Mouse (Mus musculus) urinary bladder, postnatal 4 days (tissue): ENCODE results near the gene Irgm1.
"Not testable (repeated sequence)": the region's sequence is repeated elsewhere in the genome, so short reads cannot be mapped to it uniquely, and the experiment has no call there.

Experiments used
- DNase-seq, 2 experiments: peaks; one replicate each; pipeline ENCODE4 v3.0.0; 2021 to 2022; ENCODE audit warnings: low spot score in 2 of 2

Irgm1 gene

DNA sequence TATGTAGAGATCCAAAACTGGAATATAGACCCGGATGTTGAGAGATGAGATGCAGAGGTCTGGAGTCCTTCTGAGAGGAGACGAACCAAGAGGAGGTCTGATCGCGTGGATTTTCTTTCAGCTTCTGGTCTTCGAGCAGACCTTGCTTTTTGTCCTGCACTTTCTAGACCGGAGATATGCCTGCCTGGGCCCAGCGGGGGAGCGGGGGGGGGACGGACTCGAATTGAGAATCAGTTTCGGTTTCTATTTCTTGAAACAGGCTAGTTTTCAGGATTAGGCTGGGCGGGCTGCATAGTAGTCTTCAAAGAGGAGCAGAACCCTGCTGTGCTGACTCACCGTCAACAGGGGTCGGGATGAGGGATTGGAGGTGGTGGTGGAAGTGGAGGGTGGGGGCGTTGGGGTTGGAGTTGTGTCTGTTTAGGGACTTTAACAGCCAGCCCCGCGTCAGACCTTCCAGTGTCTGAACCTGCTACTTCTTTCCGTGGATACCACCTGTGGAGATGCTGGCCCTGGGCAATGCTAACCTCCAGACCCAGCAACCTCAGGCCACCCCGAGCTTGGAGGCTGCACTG lies at the start of gene Irgm1:
TSS of gene Irgm1 (minus strand) at position 483 of the 572 bp plus-strand sequence.
- peak; percentile 50 to 73 for DNase-seq

DNA sequence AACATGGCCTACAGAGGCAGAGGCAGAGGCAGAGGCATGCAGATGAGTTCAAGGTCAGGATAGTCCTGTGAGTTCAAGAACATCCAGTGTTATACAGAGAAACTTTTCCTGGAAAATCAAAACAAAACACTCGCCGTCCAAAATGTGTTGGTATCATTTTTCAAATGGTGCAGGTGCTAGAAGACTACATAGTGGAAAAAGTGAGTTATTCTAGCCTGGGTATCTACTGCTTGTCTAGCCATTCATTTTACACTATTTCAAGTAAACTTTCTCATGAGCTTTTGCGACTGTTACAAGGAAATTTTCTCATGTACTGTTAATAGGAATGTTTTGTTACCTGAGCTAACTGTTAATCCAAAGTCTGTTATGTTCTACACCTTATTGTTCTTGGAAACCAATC lies 46.9 kb upstream of the Irgm1 start:
- DNase-seq: no peak

DNA sequence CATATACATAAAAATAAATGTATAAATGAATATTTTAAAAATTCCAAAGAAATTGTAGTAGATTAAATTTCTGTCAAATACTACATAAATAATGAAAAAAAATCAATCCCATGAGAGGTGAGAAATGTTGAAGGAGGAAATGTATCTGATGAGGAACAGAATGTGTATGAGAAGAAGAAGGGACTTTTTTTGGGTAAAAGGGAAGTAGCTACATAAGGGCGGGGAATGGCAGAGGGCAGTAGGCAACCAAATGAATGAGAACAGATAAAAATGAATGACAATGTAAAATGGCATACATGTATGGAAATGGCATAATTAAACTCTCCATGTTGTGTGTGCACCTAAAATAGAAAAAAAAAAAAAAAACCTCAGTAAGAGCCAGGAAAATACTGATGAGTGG lies 42.1 kb upstream of the Irgm1 start:
- DNase-seq: no peak

DNA sequence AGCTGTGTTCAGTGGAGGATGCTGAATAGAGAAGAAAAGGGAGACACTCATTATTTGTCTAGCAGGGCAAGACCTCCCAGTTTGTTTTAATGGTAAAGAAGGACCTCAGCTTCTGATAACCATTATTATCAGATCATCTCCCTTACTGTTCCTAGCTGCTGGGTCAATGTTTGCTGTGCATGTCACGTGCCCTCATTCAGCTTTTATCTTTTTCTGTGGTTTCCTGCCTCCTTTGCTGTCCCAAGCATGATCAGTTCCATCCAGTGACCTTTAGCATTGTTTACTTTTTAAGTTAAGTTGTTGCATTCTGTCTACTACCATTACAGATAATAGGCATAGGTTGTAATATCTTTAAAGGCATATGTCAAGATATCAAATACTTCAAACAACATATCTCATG lies 37.0 kb upstream of the Irgm1 start:
- DNase-seq: no peak

DNA sequence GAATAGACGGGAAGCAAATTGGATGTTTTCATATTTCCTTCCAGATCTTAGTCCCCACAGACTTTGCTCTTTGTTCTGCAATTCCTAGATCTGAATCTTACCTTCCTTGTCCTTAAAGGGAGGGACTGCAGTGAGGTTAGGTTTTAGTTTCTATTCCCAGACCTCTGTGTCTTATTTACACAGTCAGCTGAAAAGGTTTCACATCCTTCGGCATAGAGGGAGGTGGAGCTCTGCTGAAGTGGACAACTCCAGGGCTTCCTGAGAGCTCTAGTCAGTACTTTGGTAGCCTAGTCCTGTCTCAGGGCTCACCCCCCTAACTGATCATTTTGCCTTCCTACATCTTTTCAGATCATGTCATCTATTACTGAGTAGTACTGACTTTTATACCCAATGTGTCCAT lies 30.5 kb upstream of the Irgm1 start, which contains the start of gene Gm5431:
TSS of gene Gm5431 (minus strand) at position 194 of the 400 bp plus-strand sequence.
- DNase-seq: no peak

DNA sequence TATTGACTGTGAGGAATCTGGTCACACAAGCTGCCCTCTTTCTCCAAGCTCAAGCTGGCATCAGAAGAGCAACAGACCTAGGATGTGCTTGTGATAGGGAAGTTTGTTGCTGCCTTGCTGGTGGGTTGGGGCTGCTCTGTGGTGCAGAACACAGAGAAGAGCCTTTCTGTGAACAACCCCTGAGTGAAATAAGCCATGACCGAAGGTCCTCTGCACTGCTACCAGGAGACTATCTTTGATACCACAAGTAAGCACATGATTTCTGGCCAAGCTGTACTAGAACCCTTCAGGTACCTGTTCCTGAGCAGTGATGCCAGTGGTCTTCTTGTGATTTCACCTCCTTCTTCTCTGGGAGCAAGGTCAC lies 30.1 kb upstream of the Irgm1 start:
- not testable (repeated sequence) for DNase-seq

DNA sequence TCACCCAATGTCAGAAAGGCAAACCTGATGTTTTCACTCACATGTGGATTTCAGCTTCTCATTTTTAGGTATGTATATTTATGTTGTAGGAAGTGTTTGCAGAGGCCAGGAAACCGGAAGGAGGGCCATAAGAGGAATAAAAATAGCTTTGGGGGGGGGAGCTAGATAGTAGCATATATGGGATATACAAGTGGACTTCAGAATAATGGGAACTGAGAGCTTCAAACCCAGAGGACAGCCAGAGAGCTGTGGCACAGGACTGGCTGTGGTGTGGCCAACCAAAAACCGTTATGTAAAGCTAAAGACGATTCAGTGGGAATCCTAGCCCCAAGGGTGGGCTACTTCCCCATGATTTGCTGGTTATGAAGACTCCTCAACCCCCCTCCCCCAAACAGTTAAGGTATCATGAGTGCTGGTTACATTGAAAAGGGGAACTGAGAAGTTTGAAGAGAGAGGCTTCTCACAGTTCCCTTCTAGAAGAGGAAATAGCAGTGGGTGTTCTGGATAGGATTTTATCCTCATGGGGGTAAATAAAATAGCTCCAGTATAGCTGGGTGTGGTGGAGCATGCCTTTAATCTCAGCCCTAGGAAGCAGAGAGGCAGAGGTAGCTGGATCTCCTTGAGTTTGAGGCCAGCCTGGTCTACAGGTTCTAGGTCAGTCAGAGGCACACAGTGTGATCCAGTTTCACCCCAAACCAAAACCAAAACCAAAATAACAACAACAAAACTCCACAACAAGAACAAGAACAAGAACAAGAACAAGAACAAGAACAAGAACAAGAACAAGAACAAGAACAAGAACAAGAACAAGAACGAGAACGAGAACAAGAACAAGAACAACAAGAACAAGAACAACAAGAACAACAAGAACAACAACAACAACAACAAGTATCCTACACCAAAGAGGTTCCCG lies 29.4 kb upstream of the Irgm1 start:
- not testable (repeated sequence) for DNase-seq

DNA sequence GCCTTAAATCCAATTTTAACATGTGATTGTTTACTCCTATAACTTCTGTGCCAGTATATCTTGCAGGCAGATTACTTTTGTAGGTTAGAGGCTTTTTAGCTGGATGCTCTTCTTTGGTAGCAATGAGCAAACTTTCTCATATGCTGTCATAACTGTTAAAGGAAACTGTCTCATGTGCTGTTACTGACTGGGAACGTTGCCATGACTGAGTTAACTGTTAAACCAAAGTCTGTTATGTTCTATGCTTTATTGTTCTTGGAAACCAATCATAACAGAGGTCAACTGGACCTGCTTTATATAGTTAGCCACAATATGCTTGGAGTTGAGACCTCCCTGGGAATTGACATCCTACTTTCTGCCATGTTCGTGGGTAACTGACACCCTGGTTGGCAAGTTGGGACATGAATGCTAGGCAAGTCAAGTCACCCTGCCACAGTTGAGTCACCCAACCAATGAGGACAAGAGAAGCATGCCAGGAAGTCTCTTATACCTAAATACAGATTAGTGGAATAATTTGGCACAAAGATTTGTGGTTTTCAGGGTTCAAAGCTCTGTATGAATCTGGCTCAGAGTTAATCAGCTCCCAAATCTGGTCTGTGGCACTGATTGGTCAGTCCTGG lies 27.4 kb upstream of the Irgm1 start:
- DNase-seq: no peak

DNA sequence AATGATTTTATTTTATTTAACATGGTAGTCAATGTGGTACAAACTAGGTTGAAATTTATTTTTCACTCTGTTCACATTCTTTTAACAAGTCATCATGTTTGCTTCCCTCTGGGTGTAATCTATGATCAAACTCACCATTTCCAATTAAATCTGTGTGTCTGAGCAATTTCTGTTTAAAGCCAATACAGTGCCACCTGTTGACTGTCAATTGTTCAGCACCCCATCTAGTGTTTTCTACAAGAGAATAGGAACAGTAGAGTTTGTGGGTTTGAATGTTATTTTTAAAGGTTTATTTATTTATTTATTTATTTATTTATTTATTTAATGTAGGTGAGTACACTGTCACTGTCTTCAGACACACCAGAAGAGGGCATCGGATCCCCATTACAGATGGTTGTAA lies 5.2 kb upstream of the Irgm1 start:
- DNase-seq: no peak

DNA sequence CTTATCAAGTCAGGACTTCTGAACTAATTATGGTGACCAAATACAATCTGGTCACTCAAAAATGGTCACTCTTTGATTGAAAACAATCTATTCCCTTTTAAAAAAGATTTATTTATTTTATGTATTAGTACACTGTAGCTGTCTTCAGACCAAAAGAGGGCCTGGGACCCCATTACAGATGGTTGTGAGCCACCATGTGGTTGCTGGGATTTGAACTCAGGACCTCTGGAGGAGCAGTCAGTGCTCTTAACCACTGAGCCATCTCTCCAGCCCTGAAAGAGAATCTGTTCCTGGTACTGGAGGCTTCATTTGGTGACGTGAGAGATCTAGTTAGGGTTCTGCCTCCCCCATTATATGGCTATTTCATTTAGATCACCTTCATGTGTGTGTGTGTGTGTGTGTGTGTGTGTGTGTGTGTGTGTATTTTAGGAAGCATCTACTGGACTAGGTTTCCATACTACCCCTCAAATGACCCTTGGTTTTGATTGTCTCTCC lies 3.9 kb upstream of the Irgm1 start:
- not testable (repeated sequence) for DNase-seq

DNA sequence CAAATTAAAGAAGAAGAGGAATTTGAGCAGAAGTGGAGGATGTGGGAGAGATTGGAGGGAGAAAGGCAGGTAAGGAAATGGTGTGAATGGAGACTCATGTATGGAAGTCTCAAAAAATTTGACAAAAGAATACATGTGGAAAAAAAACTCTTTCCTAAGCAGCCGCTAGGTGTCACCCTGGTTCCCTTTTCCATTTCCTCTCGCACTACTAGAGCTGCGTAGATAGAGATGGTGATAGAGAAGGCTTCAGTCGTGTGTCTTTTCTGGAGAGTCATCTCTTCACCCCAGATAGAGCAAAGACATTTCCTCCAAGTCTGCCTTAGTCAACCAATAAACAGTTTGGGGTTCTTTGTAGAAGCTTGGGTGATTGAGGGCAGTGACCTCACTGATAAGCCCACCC lies 3.0 kb upstream of the Irgm1 start:
- DNase-seq: no peak

DNA sequence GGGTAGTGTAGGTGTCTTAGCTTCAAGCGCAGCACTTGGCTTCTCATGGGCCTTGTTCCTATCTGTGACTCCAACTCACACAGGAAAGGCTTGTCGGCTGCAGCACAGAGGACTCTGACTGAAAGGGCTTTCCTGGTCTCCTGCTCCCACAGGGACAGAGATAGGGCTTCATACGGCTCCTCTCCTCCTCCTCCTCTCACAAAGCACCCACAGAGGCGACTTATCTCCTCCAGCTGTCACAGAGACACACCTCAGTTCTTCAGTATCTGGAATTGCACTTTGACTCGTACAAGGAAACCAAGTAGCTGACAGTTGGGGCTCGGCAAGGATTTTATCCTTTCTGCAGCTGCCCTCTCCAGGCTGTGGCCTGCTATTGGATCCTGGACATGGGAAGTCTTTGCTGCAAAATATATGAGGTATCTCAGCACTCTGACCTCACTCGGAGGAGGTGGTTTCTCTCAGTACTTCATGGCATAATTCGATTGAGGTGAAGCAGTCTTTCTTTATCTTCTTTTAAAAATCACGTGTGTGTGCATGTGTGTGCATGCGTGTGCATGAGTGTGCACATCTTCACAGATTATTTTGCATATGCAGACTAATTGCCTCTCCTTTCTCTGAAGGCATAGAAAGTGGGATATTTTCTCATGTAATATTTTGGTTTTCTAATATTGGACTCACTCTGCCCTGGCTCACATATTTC lies 2.3 kb upstream of the Irgm1 start:
- no peak for DNase-seq

DNA sequence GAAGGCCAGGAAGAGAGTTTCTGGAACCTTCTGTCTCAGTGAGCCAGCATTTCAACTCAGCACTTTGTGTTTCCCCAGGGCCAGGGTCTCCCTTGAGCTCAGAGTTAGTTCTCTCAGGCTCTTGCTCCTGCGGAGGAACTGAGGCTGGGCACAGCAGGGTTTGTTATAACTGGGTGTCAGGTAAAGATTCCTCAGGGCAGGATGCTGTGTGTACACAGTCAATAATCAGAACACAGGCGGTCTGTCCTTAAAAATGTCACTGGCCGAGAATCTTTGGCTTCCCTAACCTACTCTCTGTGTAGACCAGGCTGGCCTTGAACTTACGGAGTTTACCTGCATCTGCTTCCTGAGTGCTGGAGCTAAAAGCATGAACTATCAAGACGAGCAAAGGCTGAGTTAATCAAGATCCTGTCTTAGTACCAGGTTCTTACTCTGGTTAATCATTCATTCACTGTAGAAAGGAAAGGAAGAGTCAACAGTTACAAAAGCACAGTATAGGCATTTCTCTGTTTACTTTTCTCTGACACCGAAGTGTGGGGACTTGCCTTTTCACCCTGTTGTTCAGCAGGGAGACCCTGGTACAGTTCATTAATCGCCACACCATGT lies 1.3 kb upstream of the Irgm1 start:
- DNase-seq: no peak

DNA sequence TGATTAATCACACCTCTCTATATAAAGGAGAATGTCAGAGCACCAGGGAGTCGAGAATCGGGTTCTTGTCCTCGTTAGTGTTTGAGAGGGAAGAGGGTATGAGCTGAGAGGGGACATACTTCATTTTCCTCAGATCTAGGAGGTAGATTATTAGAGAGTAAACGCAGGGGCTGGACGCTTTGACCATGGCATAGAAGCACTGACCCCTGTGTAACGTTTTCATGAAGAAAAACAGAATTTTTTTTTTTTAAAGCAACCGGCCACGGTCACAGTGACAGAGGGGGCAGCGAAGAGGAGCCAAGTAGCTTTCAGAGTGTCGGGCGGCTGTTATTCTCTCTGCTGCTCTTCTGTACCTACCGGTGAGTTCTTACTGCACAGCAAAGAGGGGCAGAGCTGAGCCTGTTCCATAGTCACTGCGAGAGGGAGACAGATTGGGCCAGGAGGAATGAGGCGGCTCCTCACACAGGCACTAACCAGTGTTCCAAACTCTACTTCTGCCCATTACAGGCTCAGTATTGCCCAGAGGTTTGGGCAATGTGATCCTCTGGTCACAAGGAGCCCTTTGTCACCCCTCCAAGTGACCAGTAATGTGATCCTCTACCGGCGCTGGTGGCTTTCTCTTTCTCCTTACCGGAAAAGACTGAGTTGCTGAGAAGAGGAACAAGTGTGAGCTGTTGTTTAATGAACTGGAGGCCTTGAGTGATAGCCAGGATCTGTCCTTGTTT lies 496 bp upstream of the Irgm1 start:
- no peak for DNase-seq

DNA sequence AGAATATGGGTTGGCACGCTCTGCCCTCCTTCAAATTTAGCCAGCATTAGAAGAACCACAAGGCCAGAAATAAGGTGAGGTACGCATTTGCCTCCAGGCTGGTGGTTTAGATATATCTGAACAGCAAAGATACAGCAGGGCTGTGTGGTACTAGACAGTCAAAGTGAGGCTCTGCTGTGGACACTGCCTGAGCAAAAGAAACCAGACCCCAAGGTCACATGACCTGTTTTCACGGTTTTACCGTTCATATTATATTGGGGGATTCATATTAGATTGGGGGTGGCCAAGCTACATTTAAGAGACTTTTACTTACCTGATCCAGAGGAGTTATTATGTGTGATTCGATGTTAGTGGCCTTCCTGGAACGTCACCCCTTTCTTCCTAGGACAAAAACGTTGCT lies 702 bp downstream of the Irgm1 start:
- DNase-seq: no peak

DNA sequence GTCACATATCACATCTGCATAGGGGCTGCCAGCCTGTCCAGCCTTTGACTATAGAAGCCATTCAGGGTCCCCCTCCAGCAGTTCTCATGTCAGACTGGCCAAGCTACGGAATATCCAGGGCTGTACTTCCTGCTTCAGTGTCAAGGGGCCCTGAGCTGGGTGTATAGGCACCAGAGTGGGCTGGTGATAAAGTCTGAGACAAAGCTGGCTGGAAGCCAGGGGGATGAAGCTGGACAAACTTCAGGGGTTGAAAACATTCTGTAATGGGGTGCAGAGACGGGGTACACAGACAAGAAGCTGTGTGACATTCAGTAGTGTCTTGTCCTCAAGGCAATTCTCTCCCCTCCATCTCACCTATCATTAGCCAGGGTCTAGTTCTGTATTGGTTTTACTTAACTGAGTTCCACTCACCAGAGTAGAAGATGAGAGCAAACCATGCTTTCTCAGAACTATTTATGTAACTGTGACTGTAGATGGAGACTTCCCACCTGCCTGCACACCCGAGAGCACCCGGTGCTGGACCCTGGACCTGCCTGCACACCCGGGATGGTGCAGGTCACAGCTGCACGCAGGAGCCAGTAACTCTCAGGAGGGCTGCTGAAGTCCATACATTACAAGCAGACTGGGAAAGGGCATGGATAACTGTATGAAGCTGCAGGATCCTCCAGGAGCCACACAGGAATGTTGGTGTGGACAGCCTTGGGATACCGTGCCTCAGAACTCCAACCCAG lies 1.9 kb downstream of the Irgm1 start:
- DNase-seq: no peak

DNA sequence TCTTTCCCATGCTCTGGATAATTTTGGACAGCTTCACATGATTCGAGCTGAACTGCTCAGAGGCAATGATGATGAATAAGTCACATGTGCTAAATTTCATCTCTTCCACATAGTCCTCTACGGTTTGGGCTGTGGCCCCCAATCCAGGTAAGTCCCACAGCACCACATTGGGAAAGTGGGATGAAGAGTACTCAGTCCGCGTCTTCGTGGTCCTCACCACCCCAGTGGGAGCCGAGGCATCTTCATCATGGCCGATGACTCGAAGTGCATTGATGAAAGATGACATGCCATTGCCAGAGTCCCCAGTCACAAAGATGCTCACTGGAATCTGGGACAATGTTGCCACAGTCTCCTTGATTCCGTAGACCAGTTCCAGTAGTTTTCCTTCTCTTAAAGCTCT lies 5.0 kb downstream of the Irgm1 start:
- DNase-seq: no peak

DNA sequence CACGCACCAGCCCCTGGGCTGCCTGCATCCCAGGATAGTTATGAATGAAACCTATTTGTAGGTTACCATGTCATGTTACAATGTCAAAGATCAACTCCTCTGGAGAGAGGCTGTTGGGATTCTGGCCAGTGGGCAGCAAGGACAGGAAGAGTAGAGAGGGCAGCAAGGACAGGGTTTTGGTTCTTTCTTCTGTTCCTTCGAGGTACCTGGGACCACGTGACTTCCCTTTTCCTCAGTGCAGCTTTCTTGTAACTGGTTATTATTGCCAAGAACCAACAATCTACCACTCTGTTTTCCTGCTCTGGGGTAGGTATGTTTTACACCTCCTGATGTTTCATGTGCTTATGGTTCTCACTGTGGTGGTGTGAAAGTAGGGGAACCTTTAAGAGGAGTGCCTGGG lies 7.7 kb downstream of the Irgm1 start:
- DNase-seq: no peak

DNA sequence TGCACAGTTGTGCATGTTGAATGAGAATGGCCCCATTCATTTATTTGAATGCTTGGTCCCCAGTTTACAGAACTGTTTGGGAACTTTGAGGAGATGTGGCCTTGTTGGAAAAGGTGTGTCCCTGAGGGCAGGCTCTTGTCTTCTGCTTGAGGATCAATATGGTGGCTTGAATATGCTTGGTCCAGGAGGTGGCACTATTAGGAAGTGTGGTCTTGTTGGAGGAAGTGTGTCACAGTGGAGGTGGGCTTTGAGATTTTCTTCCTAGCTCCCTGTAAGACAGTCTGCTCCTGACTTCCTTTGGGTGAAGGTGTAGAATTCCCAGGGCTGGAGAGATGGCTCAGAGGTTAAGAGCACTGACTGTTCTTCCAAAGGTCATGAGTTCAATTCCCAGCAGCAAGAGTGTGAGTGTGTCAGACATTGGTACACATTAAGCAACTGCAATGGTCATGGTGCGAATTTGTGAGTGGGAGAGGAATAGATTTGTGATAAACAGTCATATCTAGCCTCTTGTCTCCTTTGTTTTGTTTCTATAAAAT lies 8.6 kb downstream of the Irgm1 start:
- no peak for DNase-seq

DNA sequence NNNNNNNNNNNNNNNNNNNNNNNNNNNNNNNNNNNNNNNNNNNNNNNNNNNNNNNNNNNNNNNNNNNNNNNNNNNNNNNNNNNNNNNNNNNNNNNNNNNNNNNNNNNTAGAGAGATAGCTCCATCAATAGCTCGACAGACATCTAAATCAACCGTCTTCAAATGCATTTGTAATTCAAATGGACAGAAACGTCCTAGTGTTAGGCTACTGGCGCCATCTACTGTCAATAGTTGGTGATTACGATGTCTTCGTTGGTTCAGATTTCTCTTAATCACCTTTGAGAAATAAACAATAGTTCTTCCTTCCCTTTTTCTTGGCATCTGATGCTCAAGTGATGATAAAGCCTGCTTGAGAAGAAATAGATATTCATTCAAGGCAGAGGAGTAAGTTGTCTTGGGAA lies 12.5 kb downstream of the Irgm1 start:
- no peak for DNase-seq
